Mouse (Mus musculus) ES-E14 (cell line): ENCODE results near the gene Cspg5. TPM values are rescaled to one million over a fixed set of nuclear protein-coding genes. Genes with fewer than 3 reads are reported as not detected.

Experiments
- DNase-seq: peaks from one replicate; pipeline ENCODE4 v3.0.0-alpha.2; 2013; ENCODE audit warnings: low read depth, low spot score
- H3K27ac ChIP-seq: 2 replicates; pipeline ENCODE4 v1.5.1; 2012; ENCODE audit warnings: low read depth, mild to moderate bottlenecking, low read length, moderate library complexity, mixed read lengths; ENCODE audit not compliant: poor library complexity, insufficient read depth, severe bottlenecking
- H3K36me3 ChIP-seq: 2 replicates; pipeline ENCODE4 v1.6.1; 2012; ENCODE audit warnings: mild to moderate bottlenecking, low read length, moderate library complexity, mixed read lengths; ENCODE audit not compliant: control insufficient read depth, poor library complexity, insufficient read depth, severe bottlenecking
- H3K4me1 ChIP-seq, 2 experiments: fragments of 150-350 bp in 1 of 2; sonication (generic) in 1 of 2; 2 replicates each; pipeline ENCODE4 v1.6.1; 2012; ENCODE audit warnings: low read length in 2 of 2, mild to moderate bottlenecking in 1 of 2, mixed read lengths in 1 of 2; ENCODE audit not compliant: control insufficient read depth in 2 of 2, insufficient read depth in 2 of 2, poor library complexity in 1 of 2
- H3K4me3 ChIP-seq, 2 experiments: fragments of 150-350 bp in 1 of 2; sonication (generic) in 1 of 2; 2 replicates each; pipeline ENCODE4 v1.5.1; 2012; ENCODE audit warnings: low read length in 2 of 2, low read depth in 1 of 2, mild to moderate bottlenecking in 1 of 2, mixed read lengths in 1 of 2; ENCODE audit not compliant: insufficient read depth in 1 of 2, poor library complexity in 1 of 2, severe bottlenecking in 1 of 2
- H3K9ac ChIP-seq: 2 replicates; pipeline ENCODE4 v1.6.1; 2012; ENCODE audit warnings: low read depth, mild to moderate bottlenecking, low read length, mixed read lengths; ENCODE audit not compliant: poor library complexity, insufficient read depth, severe bottlenecking
- H3K9me3 ChIP-seq: fragments of 150-350 bp; sonication (generic); 2 replicates; pipeline ENCODE4 v1.6.1; 2012; ENCODE audit warnings: low read depth, mild to moderate bottlenecking, low read length; ENCODE audit not compliant: control insufficient read depth, insufficient read depth
- CHD2 ChIP-seq: IDR thresholded peaks from 2 replicates; pipeline ENCODE4 v1.6.1; 2014; ENCODE audit warnings: mild to moderate bottlenecking, low read depth, low read length, inconsistent platforms
- HCFC1 ChIP-seq: IDR thresholded peaks from 2 replicates; pipeline ENCODE4 v1.6.1; 2012; ENCODE audit warnings: low read length, inconsistent platforms, borderline replicate concordance; ENCODE audit not compliant: insufficient read depth
- MAFK ChIP-seq: IDR thresholded peaks from 2 replicates; pipeline ENCODE4 v1.6.1; 2014; ENCODE audit warnings: mild to moderate bottlenecking, low read depth, low read length, inconsistent platforms; ENCODE audit not compliant: insufficient read depth
- ZC3H11A ChIP-seq: IDR thresholded peaks from 2 replicates; pipeline ENCODE4 v1.6.1; 2012; ENCODE audit warnings: low read depth, mild to moderate bottlenecking, inconsistent platforms, low read length, borderline replicate concordance
- ZNF384 ChIP-seq: IDR thresholded peaks from 2 replicates; pipeline ENCODE4 v1.6.1; 2012; ENCODE audit warnings: low read depth, low read length, inconsistent platforms
- in situ Hi-C, 2 experiments: fragments of 600-800 bp; cut with MboI; formaldehyde crosslinking; loops; one replicate each; pipeline ENCODE4 v1.15.1; 2025; ENCODE audit warnings: low sequenced_read_pairs in 2 of 2, inconsistent platforms in 1 of 2; ENCODE audit not compliant: unreplicated experiment in 2 of 2
- total RNA-seq: library from RNA; depleted of rRNA; stranded (reverse); fragments of 300-350 nt; gene quantifications from 2 replicates; pipeline ENCODE4 v1.2.3, GENCODE M21; 2012; rRNA removed

Gene Cspg5
- 3.3 and 8.4 TPM in 2 replicates for total RNA-seq

GRCm38 (mm10) chr9:110243221-110243833 lies at the start of gene Cspg5:
Gene Cspg5 (plus strand): TSS chr9:110243783.
- Histone ChIP-seq H3K4me3 (peak within 1 kb of the TSS; percentile 79 to 80), H3K9me3 (no peaks in the 10 kb centered on the region), H3K27ac (no peak within 1 kb of the TSS), H3K36me3 (no peaks in the 10 kb centered on the region), H3K9ac (peak within 1 kb of the TSS; percentile 81; the same call in 1 of the 2 replicates), H3K4me1 (peaks cover 3 to 16% of the 10 kb centered on the region in 2 experiments)
- TF ChIP-seq HCFC1: no peak
- in situ Hi-C loops: no loop called here
- DNase-seq: no peak

- no peak for TF ChIP-seq ZC3H11A
- no peak for TF ChIP-seq HCFC1
- TF ChIP-seq ZNF384: no peak
- TF ChIP-seq CHD2: no peak
- TF ChIP-seq MAFK: no peak
- H3K9me3 ChIP-seq: no peaks in the 10 kb centered on the region
- H3K36me3 ChIP-seq: peaks cover 34% of the 10 kb centered on the region
- peaks cover 0 to 3% of the 10 kb centered on the region in 2 experiments; a peak in 1 of 4 replicates for H3K4me1 ChIP-seq
- H3K4me3 ChIP-seq: no peak overlapping the region
- no peak for DNase-seq
- in situ Hi-C loops: no loop called here
- no peak overlapping the region for H3K27ac ChIP-seq
- H3K9ac ChIP-seq: no peak overlapping the region
These were observed 43.7 kb upstream of the Cspg5 start for GRCm38 (mm10) chr9:110199870-110200269.

- Histone ChIP-seq H3K9ac (no peak overlapping the region), H3K27ac (peak overlapping the region; percentile 69; the same call in 1 of the 2 replicates), H3K9me3 (no peaks in the 10 kb centered on the region), H3K4me1 (peaks cover 0 to 10% of the 10 kb centered on the region in 2 experiments; a peak in 2 of 4 replicates), H3K36me3 (peaks cover 18% of the 10 kb centered on the region), H3K4me3 (no peak overlapping the region)
- peak; percentile 86 for DNase-seq
- in situ Hi-C loops: no loop called here
- no peak for TF ChIP-seq HCFC1
- no peak for TF ChIP-seq ZC3H11A
- TF ChIP-seq CHD2: no peak
- TF ChIP-seq ZNF384: no peak
- TF ChIP-seq MAFK: no peak
These were observed 37.8 kb upstream of the Cspg5 start for GRCm38 (mm10) chr9:110205526-110206404.

GRCm38 (mm10) chr9:110206437-110206836 lies 37.1 kb upstream of the Cspg5 start:
- no peak overlapping the region for H3K27ac ChIP-seq
- no peaks in the 10 kb centered on the region for H3K9me3 ChIP-seq
- H3K4me1 ChIP-seq: peaks cover 0 to 10% of the 10 kb centered on the region in 2 experiments; a peak in 2 of 4 replicates
- in situ Hi-C loops: no loop called here
- TF ChIP-seq HCFC1 (no peak), ZNF384 (no peak), ZC3H11A (no peak), CHD2 (no peak), MAFK (no peak)
- peaks cover 18% of the 10 kb centered on the region for H3K36me3 ChIP-seq
- H3K4me3 ChIP-seq: no peak overlapping the region
- no peak overlapping the region for H3K9ac ChIP-seq
- no peak for DNase-seq
